Mouse (Mus musculus): ENCODE data around the gene Ppp1r14a.

DNA sequence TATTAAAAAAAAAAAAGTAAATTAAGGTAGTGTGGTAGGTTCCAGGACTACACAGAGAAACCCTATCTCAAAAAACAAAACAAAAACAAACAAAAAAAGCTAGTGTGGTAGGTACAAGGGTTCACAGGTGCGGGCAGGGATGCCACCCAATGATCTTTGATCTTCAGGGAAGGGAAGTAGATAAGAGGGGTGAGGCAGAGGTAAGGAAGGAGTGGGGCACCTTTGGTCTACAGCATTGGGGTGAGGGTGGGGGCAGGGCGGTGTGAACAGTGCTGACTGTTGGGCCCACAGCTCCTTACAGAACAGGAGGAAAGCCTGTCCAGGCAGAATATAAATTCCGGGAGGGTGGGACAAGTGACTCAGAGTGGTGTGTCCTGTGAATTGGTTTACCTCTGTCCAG is 37.9 kb upstream of the Ppp1r14a start:
- TF ChIP-seq CTCF (IDR thresholded peaks at IDR 0.05; ENCODE audit: extremely low read depth, insufficient read length, insufficient replicate concordance, low read depth, low read length) (no peak), POLR2A (IDR thresholded peaks at IDR 0.05; ENCODE audit: low read depth, low read length) (no peak; the same call in 1 of the 2 replicates)

Data from small intestine, adult 2 months (tissue).